Mouse (Mus musculus) midbrain, embryonic 10.5 days (tissue): ENCODE data around the gene Nos2. TPM values are rescaled to one million over a fixed set of nuclear protein-coding genes. Genes with fewer than 3 reads are reported as not detected.
A peak's percentile ranks its signal among the peaks of the same experiment; 100 is the strongest.
"Not testable (repeated sequence)": the region's sequence is repeated elsewhere in the genome, so short reads cannot be mapped to it uniquely, and the experiment has no call there.

Source experiments
- DNase-seq: peaks from one replicate; pipeline ENCODE4 v3.0.0-alpha.2; 2017; ENCODE audit warnings: low spot score
- H3K27ac ChIP-seq: fragments of 300-500 bp; sonication (generic); replicated peaks from 2 replicates; pipeline ENCODE4 v1.5.1; 2016; ENCODE audit warnings: mild to moderate bottlenecking
- H3K27me3 ChIP-seq: fragments of 300-500 bp; sonication (generic); 2 replicates; pipeline ENCODE4 v1.6.1; 2016; ENCODE audit warnings: low read depth, mild to moderate bottlenecking; ENCODE audit not compliant: poor library complexity, severe bottlenecking
- H3K36me3 ChIP-seq: fragments of 300-500 bp; sonication (generic); 2 replicates; pipeline ENCODE4 v1.6.1; 2016; ENCODE audit warnings: mild to moderate bottlenecking, moderate library complexity
- H3K4me1 ChIP-seq: fragments of 300-500 bp; sonication (generic); 2 replicates; pipeline ENCODE4 v1.6.1; 2016
- H3K4me3 ChIP-seq: fragments of 300-500 bp; sonication (generic); 2 replicates; pipeline ENCODE4 v1.5.1; 2016; ENCODE audit warnings: mild to moderate bottlenecking, moderate library complexity
- H3K9me3 ChIP-seq: fragments of 300-500 bp; sonication (generic); replicated peaks from 2 replicates; pipeline ENCODE4 v1.6.1; 2016; ENCODE audit warnings: mild to moderate bottlenecking
- WGBS: fragments of 180-500 bp; shearing (Covaris S2); methylation state at CpG from one replicate; pipeline ENCODE4 v1.1.7; 2016; 5-methylcytosine and 5-hydroxymethylcytosine counted together
- polyA plus RNA-seq: library from polyadenylated mRNA; unstranded; fragments of >200 nt; fragmentation: Nextera tagmentation; extraction: Ambion mirVana; gene quantifications from 2 replicates; pipeline ENCODE4 v1.2.1, GENCODE M21; 2016

The Nos2 gene
- polyA plus RNA-seq, 1 experiment from 2014 or later = 0.93 TPM

DNA sequence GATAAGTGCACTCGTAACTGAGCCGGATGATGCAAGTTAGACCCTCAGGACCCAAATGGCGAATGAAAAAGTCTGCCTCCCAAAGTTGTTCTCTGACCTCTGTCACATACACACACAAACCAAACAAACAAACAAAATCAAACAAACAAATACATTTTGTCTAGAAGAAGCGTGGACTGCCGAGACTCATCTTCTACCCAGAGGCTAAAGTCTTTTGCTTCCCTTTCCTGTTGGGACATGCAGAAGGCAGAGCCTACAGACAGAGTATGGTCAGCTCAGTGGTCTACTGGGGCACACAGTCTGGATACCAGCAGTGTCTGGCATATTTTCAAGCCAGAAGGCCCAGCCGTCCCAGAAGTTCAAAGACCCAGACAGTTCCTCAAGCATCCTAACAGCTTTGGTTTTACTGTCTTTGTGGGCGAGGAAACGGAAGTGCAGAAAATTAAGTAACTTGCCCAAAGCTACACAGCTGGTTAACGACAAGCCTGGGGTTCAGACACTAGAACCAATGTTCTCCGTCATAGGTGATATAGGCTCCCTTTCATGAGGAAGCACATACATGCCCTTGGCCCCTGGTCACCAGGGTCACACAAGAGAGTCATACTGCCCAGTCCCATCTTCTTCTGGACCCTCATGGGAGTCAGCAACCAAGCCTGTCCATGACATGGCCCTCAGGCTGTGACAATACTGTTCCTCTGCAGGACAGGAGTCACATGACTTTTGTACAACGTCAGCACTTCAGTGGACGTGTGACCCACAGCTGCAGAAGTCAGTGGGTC lies 62.1 kb downstream of the Nos2 start:
- Histone ChIP-seq H3K27ac (no peak overlapping the region), H3K4me1 (no peaks in the 10 kb centered on the region), H3K36me3 (no peaks in the 10 kb centered on the region), H3K4me3 (no peak overlapping the region), H3K27me3 (no peaks in the 10 kb centered on the region), H3K9me3 (no peaks in the 10 kb centered on the region)
- no peak for DNase-seq
- 89% methylated on average over 12 of the region's 12 CpGs for WGBS

DNA sequence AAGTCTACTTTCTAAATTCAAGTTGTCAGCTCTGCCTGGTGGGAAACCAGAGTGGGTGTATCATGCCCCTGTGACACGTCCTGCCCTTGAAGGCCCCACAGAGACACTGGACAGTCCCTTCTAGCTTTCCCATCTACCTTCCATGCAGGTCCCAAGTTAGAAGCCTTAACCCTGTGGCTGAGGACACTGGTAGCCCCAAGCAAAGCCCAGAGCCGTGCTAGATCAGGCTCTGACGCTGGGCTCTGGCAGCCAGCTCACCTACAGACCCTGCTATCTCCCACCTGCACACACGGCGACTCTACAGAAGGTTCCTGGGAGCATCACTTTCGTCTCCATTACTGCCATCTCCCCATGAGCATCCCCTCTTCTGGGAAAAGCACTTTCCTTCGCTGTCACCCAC lies 63.0 kb downstream of the Nos2 start:
- Histone ChIP-seq H3K9me3 (no peaks in the 10 kb centered on the region), H3K27me3 (no peaks in the 10 kb centered on the region), H3K36me3 (no peaks in the 10 kb centered on the region), H3K4me3 (no peak overlapping the region), H3K27ac (no peak overlapping the region), H3K4me1 (no peaks in the 10 kb centered on the region)
- DNase-seq = no peak
- 84% methylated on average over 7 of the region's 7 CpGs for WGBS

DNA sequence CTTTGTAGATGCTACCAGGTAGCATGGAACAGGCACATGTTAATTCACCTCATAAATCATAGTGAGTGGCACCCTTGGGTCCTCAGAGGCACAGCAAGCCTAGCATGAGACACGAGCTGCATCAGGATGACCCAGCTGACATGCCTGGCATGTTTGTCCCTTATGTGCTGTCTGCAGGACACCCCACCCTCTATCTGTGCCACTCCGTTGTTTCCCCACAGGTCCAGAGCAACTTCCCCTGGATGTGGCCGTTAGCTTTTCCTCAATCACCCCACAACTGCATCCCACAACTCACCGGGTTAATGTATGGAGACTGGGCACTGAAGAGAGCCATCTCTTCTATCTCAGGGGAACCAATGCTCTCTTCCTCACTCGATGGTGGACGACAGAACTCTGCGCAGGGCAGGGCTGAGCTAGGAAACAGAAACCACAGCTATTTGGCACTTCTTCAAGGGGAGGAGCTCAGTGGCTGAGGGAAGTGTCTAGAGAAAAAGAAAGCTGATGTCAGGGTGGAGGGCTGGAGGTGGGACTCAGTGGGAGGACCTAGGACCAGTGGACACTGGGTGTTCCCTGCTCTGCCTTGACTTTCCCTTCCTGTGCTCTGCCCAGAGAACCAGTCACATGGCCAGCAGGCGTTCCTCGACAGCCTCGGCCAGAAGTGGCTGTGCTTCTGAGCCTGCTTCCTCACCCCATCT lies 64.0 kb downstream of the Nos2 start, which contains the start of gene Lgals9:
TSS of gene Lgals9 (minus strand) at position 464 of the 695 bp plus-strand sequence.
- Histone ChIP-seq H3K4me3 (no peak within 1 kb of the TSS), H3K9me3 (0 out of 2 replicates have a peak, but pooled peaks cover 4% of the 10 kb centered on the region), H3K27me3 (no peaks in the 10 kb centered on the region), H3K27ac (no peak within 1 kb of the TSS), H3K36me3 (no peaks in the 10 kb centered on the region), H3K4me1 (no peaks in the 10 kb centered on the region)
- DNase-seq = no peak
- WGBS = 85% methylated on average over 10 of the region's 10 CpGs

DNA sequence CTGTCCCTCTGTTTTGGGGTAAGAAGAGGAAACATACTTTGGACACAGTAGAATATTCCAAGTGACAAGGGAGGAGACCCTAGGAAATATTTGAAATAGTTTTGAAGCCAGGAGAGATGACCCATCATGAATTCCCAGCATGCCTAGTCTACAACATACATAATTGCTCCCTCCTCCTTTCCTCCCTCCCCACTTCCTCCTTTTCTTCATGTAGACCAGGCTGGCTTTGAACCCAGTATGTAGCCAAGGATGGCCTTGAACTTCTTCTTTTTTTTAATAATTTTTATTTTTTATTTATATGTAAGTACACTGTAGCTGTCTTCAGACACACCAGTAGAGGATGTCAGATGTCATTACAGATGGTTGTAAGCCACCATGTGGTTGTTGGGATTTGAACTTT lies 64.9 kb downstream of the Nos2 start:
- DNase-seq = no peak
- peaks cover 10% of the 10 kb centered on the region for H3K9me3 ChIP-seq
- H3K4me1 ChIP-seq = no peaks in the 10 kb centered on the region
- no peak overlapping the region for H3K4me3 ChIP-seq
- no peaks in the 10 kb centered on the region for H3K27me3 ChIP-seq
- no peak overlapping the region for H3K27ac ChIP-seq
- H3K36me3 ChIP-seq = no peaks in the 10 kb centered on the region

DNA sequence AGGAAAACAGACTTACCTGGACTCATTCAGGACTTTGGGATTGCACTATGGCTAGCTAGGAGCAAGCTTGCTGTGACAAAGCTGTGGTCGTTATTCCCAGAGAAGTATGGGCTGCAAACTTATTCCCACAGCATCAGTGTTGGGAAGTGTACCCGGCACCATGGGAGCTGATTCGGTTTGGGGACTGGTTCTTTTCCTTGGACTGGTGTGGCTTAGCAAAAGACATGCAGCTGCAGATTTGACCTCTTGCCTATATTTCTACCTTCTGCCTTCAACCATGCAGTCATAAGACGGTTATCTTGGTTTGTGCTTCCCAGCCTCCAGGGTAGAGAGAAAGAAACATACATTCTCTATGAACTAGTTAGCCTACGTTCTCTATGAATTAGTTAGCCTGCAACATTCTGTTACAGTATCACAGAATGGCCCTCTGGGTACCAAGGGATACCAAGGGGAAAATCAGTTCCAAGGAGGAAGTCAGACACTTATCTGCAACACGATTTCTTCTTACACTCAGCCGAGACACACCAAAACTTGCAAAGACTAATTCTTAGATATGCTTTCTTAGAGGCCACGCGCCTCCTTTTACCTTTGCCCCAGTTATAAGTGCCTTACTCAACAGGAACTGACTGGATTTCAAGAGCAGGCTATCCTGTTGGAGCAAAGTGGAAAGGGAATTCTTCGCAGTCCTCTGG lies 65.9 kb downstream of the Nos2 start:
- no peak for DNase-seq
- peaks cover 14% of the 10 kb centered on the region for H3K9me3 ChIP-seq
- H3K27me3 ChIP-seq = no peaks in the 10 kb centered on the region
- no peaks in the 10 kb centered on the region for H3K36me3 ChIP-seq
- WGBS = 94% methylated on average over 10 of the region's 10 CpGs
- no peak overlapping the region for H3K4me3 ChIP-seq
- H3K27ac ChIP-seq = no peak overlapping the region
- H3K4me1 ChIP-seq = no peaks in the 10 kb centered on the region

DNA sequence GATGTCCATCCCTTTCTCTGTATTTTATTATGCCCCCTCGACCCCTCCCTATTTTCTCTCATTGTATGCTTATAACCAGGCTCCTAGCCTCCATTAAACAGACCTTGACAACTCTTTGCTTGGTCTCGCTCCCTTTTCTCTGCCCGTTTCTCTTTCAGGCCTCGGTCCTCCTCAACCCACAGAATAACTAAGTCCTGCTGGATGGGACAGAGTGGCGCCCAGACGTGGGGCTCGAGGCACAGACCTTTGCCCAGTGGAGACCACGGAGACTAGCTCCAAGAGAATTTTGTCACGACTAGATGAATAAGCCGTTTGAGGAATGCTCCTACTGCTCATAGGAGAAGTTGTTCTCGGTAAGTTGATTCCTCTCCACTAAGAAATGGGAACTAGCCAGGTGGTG lies 68.6 kb downstream of the Nos2 start:
- not testable (repeated sequence) for H3K27me3 ChIP-seq, H3K4me3 ChIP-seq, DNase-seq, H3K4me1 ChIP-seq, H3K36me3 ChIP-seq, H3K27ac ChIP-seq
- H3K9me3 ChIP-seq = peaks cover 22% of the 10 kb centered on the region
- WGBS = 93% methylated on average over 11 of the region's 11 CpGs

DNA sequence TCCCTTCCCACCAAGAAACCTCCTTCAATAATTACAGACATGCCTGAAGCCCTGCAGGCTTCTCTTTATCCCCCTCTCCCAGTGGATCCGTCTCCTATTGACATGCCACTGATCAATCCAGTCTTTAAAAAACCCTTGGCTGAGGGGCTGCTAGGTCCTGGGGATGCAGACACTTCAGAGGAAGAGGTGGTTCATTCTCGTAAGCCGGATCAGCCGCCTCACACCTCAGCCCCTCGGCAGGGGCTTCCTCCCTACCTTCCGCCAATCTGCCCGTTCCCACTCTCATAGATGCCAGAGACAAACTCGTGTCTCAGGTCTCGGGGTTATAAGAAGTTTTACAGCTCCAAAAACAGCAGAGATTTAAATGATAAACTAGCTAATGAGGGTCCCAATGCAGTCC lies 69.5 kb downstream of the Nos2 start:
- no peak for DNase-seq
- H3K9me3 ChIP-seq = peaks cover 22% of the 10 kb centered on the region
- no peaks in the 10 kb centered on the region for H3K27me3 ChIP-seq
- H3K36me3 ChIP-seq = no peaks in the 10 kb centered on the region
- no peak overlapping the region for H3K27ac ChIP-seq
- H3K4me1 ChIP-seq = no peaks in the 10 kb centered on the region
- 91% methylated on average over 9 of the region's 9 CpGs for WGBS
- H3K4me3 ChIP-seq = no peak overlapping the region

DNA sequence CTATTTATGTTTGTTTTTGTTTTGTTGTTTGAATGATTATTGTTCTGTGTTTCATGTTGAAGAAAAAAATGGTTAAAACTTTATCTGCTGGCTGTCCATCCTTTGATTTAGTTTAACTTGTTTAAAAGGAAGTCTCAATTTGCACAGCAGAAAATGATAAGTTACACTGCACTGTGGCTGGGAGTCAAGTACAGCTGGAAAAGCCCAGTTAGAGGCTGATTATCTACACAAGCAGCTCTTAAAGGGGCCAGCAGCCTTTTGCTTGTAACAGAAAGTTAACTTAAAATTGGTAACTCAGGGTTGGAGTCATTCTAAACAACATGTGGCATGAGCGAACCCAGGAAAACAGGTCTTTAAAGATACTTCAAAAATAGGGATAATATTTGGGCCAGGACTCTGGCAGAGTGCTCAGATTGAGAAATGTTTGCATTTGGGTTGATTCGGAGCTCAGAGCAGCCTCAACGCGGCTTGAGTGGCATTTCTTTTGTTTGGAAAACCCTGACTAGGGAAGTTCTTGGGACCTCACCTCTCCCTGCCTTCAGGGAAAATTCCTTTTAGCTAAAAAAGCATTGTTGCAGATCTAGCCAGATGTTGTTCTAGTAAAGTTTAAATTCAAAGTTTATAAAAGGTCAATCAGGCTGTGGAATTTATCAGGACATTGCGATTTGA lies 70.4 kb downstream of the Nos2 start:
- peaks cover 29% of the 10 kb centered on the region for H3K9me3 ChIP-seq
- H3K4me3 ChIP-seq, H3K4me1 ChIP-seq, H3K36me3 ChIP-seq, DNase-seq, H3K27ac ChIP-seq, H3K27me3 ChIP-seq: not testable (repeated sequence)
- 80% methylated on average over 5 of the region's 5 CpGs for WGBS

DNA sequence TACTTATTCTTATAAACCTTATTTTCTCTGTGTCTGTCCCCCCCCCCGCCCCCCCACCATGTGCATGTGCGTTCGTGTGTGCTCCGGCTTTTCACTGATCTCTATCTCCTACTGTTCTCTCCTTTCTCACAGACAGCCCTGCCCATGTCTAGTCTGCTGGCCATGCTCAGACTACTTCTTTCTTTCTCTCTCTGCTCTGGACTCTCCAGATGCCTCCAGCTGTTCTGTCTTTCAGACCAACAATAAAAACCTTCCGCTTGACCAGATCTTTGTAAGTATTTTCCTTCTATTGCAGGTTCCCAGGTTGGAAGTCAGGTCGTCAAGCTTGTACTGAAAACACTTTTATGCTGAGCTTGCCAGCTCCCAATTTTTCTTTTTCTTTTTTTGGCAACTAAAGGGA lies 78.5 kb downstream of the Nos2 start:
- WGBS = 53% methylated on average over 6 of the region's 6 CpGs
- Histone ChIP-seq H3K27me3 (no peaks in the 10 kb centered on the region), H3K36me3 (no peaks in the 10 kb centered on the region), H3K4me3 (no peak overlapping the region), H3K4me1 (peaks cover 9% of the 10 kb centered on the region), H3K27ac (no peak overlapping the region), H3K9me3 (peaks cover 17% of the 10 kb centered on the region)
- DNase-seq = no peak

DNA sequence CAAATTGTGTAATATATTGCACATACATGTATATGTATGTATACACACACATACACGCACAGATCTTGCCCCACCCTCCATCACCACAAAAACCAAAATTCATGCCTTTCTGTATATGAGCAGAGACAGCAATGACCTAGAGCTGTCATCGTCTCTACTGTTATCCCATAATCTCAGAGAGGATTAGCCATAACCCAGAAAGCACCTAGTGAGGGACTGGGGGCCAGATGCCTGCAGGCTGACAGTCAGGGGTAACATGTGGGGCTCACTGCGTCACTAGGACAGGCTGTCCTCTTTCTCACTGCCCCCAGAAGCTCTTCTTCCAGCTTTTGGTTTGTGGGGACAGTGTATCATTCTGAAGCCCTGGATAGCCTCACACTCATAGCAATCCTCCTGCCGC lies 81.3 kb downstream of the Nos2 start:
- DNase-seq = no peak
- Histone ChIP-seq H3K27me3 (no peaks in the 10 kb centered on the region), H3K27ac (no peak overlapping the region), H3K36me3 (no peaks in the 10 kb centered on the region), H3K4me1 (peaks cover 9% of the 10 kb centered on the region), H3K4me3 (no peak overlapping the region), H3K9me3 (peaks cover 8% of the 10 kb centered on the region; the same call in 1 of the 2 replicates)
- WGBS = 89% methylated on average over 4 of the region's 4 CpGs

DNA sequence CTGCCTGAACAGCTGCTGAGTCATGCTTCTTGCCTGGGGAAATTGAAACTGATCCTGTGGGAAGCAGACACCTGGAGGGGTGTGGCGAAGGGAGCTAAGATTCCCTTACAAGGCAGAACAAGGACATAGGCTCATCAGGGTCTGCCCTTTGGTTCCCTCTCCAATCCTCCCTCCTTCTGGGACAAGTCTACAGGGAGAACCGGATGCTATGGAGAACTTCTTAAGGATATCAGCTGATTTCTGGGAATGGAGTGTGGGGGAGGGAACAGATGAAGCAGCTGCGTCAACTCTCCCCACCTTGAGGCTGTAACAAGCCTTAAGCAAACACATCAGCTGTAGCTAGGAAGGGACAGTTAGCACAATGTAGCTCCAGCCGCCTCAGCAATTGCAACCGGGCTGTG lies 82.0 kb downstream of the Nos2 start:
- peak overlapping the region; percentile 55 for H3K27ac ChIP-seq
- WGBS = 77% methylated on average over 5 of the region's 5 CpGs

DNA sequence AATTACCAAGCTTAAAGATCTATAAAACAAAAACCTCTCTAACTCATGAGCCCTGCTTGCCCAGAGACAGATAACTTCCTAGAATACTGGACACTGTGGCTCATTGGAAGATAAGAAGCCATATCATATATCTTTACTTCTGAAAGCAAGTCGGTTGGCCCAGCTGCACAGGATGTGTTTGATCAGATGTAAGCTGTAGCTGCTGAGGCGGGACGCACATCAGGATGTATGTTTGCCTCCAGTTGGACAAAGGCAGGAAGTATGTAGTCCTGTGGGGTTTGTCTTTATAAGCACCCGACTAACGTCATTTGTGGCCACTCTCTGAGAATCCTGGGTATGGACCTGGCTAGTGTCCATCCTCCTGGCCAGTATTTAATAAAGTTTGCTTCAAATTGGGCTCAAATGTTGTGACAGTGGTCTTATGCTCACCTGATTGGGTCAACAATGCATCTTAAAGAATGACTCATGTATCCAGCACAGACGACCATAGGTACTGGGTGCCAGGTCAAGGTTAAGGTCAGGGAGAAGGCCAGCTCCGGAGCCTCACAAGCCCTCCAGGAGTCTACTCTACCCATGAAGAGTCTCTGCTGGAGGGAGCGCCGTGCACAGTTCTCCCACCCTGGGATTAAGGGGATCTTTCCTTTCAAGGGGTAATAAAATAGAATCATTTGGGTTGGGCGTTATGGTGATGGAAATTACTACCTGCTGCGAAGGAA lies 82.6 kb downstream of the Nos2 start:
- H3K27ac ChIP-seq = no peak overlapping the region
- WGBS = 87% methylated on average over 11 of the region's 11 CpGs
- DNase-seq = no peak

More for the DNA sequence above, 82.0 kb downstream of the Nos2 start:
- H3K9me3 ChIP-seq = peaks cover 2% of the 10 kb centered on the region; the same call in 1 of the 2 replicates
- H3K27me3 ChIP-seq = no peaks in the 10 kb centered on the region
- H3K36me3 ChIP-seq = no peaks in the 10 kb centered on the region
- no peak for DNase-seq
- no peak overlapping the region for H3K4me3 ChIP-seq
- peaks cover 9% of the 10 kb centered on the region for H3K4me1 ChIP-seq

More for the DNA sequence above, 82.6 kb downstream of the Nos2 start:
- Histone ChIP-seq H3K9me3 (no peaks in the 10 kb centered on the region), H3K4me3 (no peak overlapping the region), H3K4me1 (peaks cover 9% of the 10 kb centered on the region), H3K27me3 (no peaks in the 10 kb centered on the region), H3K36me3 (no peaks in the 10 kb centered on the region)
